Mouse (Mus musculus): ENCODE measurements at regions not wholly inside any gene's neighbourhood (a gene's known extent, or its start where the extent isn't known, plus 50 kb on each side); places are given as distances from the start of the nearest gene placed in this dataset.

GRCm38 (mm10) chr13:55963005-55963620, 127.1 kb upstream of the Pitx1 start:
- DNase-seq: peak; percentile 61 to 76
- intact Hi-C loops (cut with DNase I): loop anchor here (2.0 to 10.0 kb wide), 3 partner anchors 111 to 238 kb away; partner anchors contain the start of gene Pcbd2

GRCm38 (mm10) chr13:55962254-55962866, 126.4 kb upstream of the Pitx1 start:
- no peak for DNase-seq
- intact Hi-C loops (cut with DNase I): loop anchor here (2.0 to 10.0 kb wide), 3 partner anchors 110 to 238 kb away; partner anchors contain the start of gene Pcbd2

- intact Hi-C loops (cut with DNase I): no loop called here
- DNase-seq: no peak
These were observed 118.4 kb upstream of the Pitx1 start for GRCm38 (mm10) chr13:55954346-55954745.

GRCm38 (mm10) chr13:55953426-55953825, 117.4 kb upstream of the Pitx1 start:
- intact Hi-C loops (cut with DNase I): no loop called here
- DNase-seq: no peak

GRCm38 (mm10) chr13:55950773-55951172, 114.8 kb upstream of the Pitx1 start:
- intact Hi-C loops (cut with DNase I): no loop called here
- no peak for DNase-seq

GRCm38 (mm10) chr13:55948591-55948990, 112.6 kb upstream of the Pitx1 start:
- intact Hi-C loops (cut with DNase I): no loop called here
- DNase-seq: no peak

GRCm38 (mm10) chr13:55948144-55948543, 112.2 kb upstream of the Pitx1 start:
- intact Hi-C loops (cut with DNase I): no loop called here
- no peak for DNase-seq

GRCm38 (mm10) chr13:55937417-55937816, 101.4 kb upstream of the Pitx1 start:
- DNase-seq: no peak
- intact Hi-C loops (cut with DNase I): no loop called here

GRCm38 (mm10) chr13:55937000-55937399, 101.0 kb upstream of the Pitx1 start:
- intact Hi-C loops (cut with DNase I): no loop called here
- DNase-seq: no peak

- intact Hi-C loops (cut with DNase I): no loop called here
- no peak for DNase-seq
These were observed 94.6 kb upstream of the Pitx1 start for GRCm38 (mm10) chr13:55930637-55931036.

GRCm38 (mm10) chr13:55929814-55930213, 93.8 kb upstream of the Pitx1 start:
- DNase-seq: no peak
- intact Hi-C loops (cut with DNase I): no loop called here

- intact Hi-C loops (cut with DNase I): no loop called here
- DNase-seq: no peak
These were observed 87.6 kb upstream of the Pitx1 start for GRCm38 (mm10) chr13:55923505-55924136.

- no peak for DNase-seq
- intact Hi-C loops (cut with DNase I): no loop called here
These were observed 81.3 kb upstream of the Pitx1 start for GRCm38 (mm10) chr13:55917316-55917715.

- intact Hi-C loops (cut with DNase I): no loop called here
These were observed 76.3 kb upstream of the Pitx1 start for GRCm38 (mm10) chr13:55912271-55912711.

GRCm38 (mm10) chr13:55909941-55910340, 73.9 kb upstream of the Pitx1 start:
- intact Hi-C loops (cut with DNase I): no loop called here

More at GRCm38 (mm10) chr13:55912271-55912711, 76.3 kb upstream of the Pitx1 start:
- no peak for DNase-seq

GRCm38 (mm10) chr13:55904884-55905283, 68.9 kb upstream of the Pitx1 start:
- intact Hi-C loops (cut with DNase I): no loop called here
- no peak for DNase-seq

More at GRCm38 (mm10) chr13:55909941-55910340, 73.9 kb upstream of the Pitx1 start:
- no peak for DNase-seq

GRCm38 (mm10) chr13:55902255-55902654, 66.3 kb upstream of the Pitx1 start:
- DNase-seq: no peak
- intact Hi-C loops (cut with DNase I): no loop called here

GRCm38 (mm10) chr13:55900190-55900526, 64.2 kb upstream of the Pitx1 start:
- no peak for DNase-seq
- intact Hi-C loops (cut with DNase I): no loop called here

- intact Hi-C loops (cut with DNase I): no loop called here
- DNase-seq: no peak
These were observed 63.7 kb upstream of the Pitx1 start for GRCm38 (mm10) chr13:55899501-55900189.

- intact Hi-C loops (cut with DNase I): no loop called here
- no peak for DNase-seq
These were observed 63.0 kb upstream of the Pitx1 start for GRCm38 (mm10) chr13:55898999-55899398.

- no peak for DNase-seq
- intact Hi-C loops (cut with DNase I): no loop called here
These were observed 62.4 kb upstream of the Pitx1 start for GRCm38 (mm10) chr13:55898257-55898950.
